Mouse (Mus musculus) common myeloid progenitor, adult 5-6 weeks (primary cell): ENCODE measurements around the gene Plce1. TPM values are rescaled to one million over a fixed set of nuclear protein-coding genes. Genes with fewer than 3 reads are reported as not detected.

Experiments used
- ATAC-seq: replicated peaks from 2 replicates; pipeline ENCODE4 v1.8.0; 2016; ENCODE audit warnings: low read depth, mild to moderate bottlenecking, moderate TSS enrichment, inconsistent platforms; ENCODE audit not compliant: poor library complexity, severe bottlenecking
- total RNA-seq: library from RNA; stranded (forward); fragments of 200-1000, 187-1606 nt; gene quantifications from 2 replicates; pipeline ENCODE4 v1.2.3, GENCODE M21; 2017

The Plce1 gene
- total RNA-seq, 1 experiment from 2014 or later: not detected

GRCm38 (mm10) chr19:38578554-38579146, 97.7 kb downstream of the Plce1 start:
- ATAC-seq: no peak

- ATAC-seq: no peak
These were observed 102.0 kb downstream of the Plce1 start for GRCm38 (mm10) chr19:38582861-38583260.

- peak; percentile 80 for ATAC-seq
These were observed 106.7 kb downstream of the Plce1 start for GRCm38 (mm10) chr19:38587559-38587958.

GRCm38 (mm10) chr19:38589466-38589865, 108.6 kb downstream of the Plce1 start:
- no peak for ATAC-seq

GRCm38 (mm10) chr19:38589941-38590340, 109.0 kb downstream of the Plce1 start:
- ATAC-seq: no peak

GRCm38 (mm10) chr19:38592566-38593224, 111.8 kb downstream of the Plce1 start:
- ATAC-seq: no peak

GRCm38 (mm10) chr19:38593225-38593897, 112.5 kb downstream of the Plce1 start:
- no peak for ATAC-seq

GRCm38 (mm10) chr19:38596096-38596495, 115.2 kb downstream of the Plce1 start:
- no peak for ATAC-seq

GRCm38 (mm10) chr19:38597392-38597791, 116.5 kb downstream of the Plce1 start:
- peak; percentile 73 for ATAC-seq

GRCm38 (mm10) chr19:38599001-38599400, 118.1 kb downstream of the Plce1 start:
- no peak for ATAC-seq

GRCm38 (mm10) chr19:38601127-38601526, 120.2 kb downstream of the Plce1 start:
- no peak for ATAC-seq

GRCm38 (mm10) chr19:38602811-38603210, 121.9 kb downstream of the Plce1 start:
- ATAC-seq: no peak

GRCm38 (mm10) chr19:38607236-38607635, 126.3 kb downstream of the Plce1 start:
- no peak for ATAC-seq

GRCm38 (mm10) chr19:38608951-38609654, 128.2 kb downstream of the Plce1 start:
- no peak for ATAC-seq

GRCm38 (mm10) chr19:38610291-38610690, 129.4 kb downstream of the Plce1 start:
- ATAC-seq: no peak

GRCm38 (mm10) chr19:38610809-38611208, 129.9 kb downstream of the Plce1 start:
- no peak for ATAC-seq

- ATAC-seq: no peak
These were observed 133.3 kb downstream of the Plce1 start for GRCm38 (mm10) chr19:38614067-38614675.

GRCm38 (mm10) chr19:38615356-38615755, 134.4 kb downstream of the Plce1 start:
- no peak for ATAC-seq

GRCm38 (mm10) chr19:38620134-38620533, 139.2 kb downstream of the Plce1 start:
- no peak for ATAC-seq

GRCm38 (mm10) chr19:38621546-38621945, 140.6 kb downstream of the Plce1 start:
- no peak for ATAC-seq
